Mouse (Mus musculus): ENCODE results near the gene Nts.
"Not testable (repeated sequence)": the region's sequence is repeated elsewhere in the genome, so short reads cannot be mapped to it uniquely, and the experiment has no call there.

Nts gene

GRCm38 (mm10) chr10:102490386-102490785 is at the start of gene Nts:
Gene Nts (minus strand): TSS chr10:102490486.
- DNase-seq (ENCODE audit: extremely low read depth, low read depth, low spot score), result no peak

GRCm38 (mm10) chr10:102527901-102528300 is 37.6 kb upstream of the Nts start:
- no peak for DNase-seq (ENCODE audit: extremely low read depth, low read depth, low spot score)

- no peak for DNase-seq (ENCODE audit: extremely low read depth, low read depth, low spot score)
Measured at GRCm38 (mm10) chr10:102514159-102514558, 23.9 kb upstream of the Nts start.

- no peak for DNase-seq (ENCODE audit: extremely low read depth, low read depth, low spot score)
Measured at GRCm38 (mm10) chr10:102511807-102512461, 21.6 kb upstream of the Nts start, which contains the start of gene Rassf9. Gene Rassf9 (plus strand): TSS chr10:102512222.

- no peak for DNase-seq (ENCODE audit: extremely low read depth, low read depth, low spot score)
Measured at GRCm38 (mm10) chr10:102511461-102511806, 21.1 kb upstream of the Nts start.

GRCm38 (mm10) chr10:102507386-102507785 is 17.1 kb upstream of the Nts start:
- DNase-seq (ENCODE audit: extremely low read depth, low read depth, low spot score), result no peak

GRCm38 (mm10) chr10:102498754-102499153 is 8.5 kb upstream of the Nts start:
- no peak for DNase-seq (ENCODE audit: extremely low read depth, low read depth, low spot score)

- no peak for DNase-seq (ENCODE audit: extremely low read depth, low read depth, low spot score)
Measured at GRCm38 (mm10) chr10:102491792-102492191, 1.5 kb upstream of the Nts start.

- no peak for DNase-seq (ENCODE audit: extremely low read depth, low read depth, low spot score)
Measured at GRCm38 (mm10) chr10:102469412-102469811, 20.9 kb downstream of the Nts start.

- no peak for DNase-seq (ENCODE audit: extremely low read depth, low read depth, low spot score)
Measured at GRCm38 (mm10) chr10:102451756-102452155, 38.5 kb downstream of the Nts start.

GRCm38 (mm10) chr10:102449449-102449848 is 40.8 kb downstream of the Nts start:
- DNase-seq (ENCODE audit: extremely low read depth, low read depth, low spot score), result no peak

GRCm38 (mm10) chr10:102444912-102445556 is 45.3 kb downstream of the Nts start:
- DNase-seq (ENCODE audit: extremely low read depth, low read depth, low spot score), result no peak

- DNase-seq (ENCODE audit: extremely low read depth, low read depth, low spot score), result not testable (repeated sequence)
Measured at GRCm38 (mm10) chr10:102435467-102435866, 54.8 kb downstream of the Nts start.

- not testable (repeated sequence) for DNase-seq (ENCODE audit: extremely low read depth, low read depth, low spot score)
Measured at GRCm38 (mm10) chr10:102435048-102435447, 55.2 kb downstream of the Nts start.
